Mouse (Mus musculus): Measurements from ENCODE around the gene Tas2r138. TPM values are rescaled to one million over a fixed set of nuclear protein-coding genes. Genes with fewer than 3 reads are reported as not detected.

Tas2r138 gene
- polyA plus RNA-seq (2015; fragmentation: Nextera tagmentation; extraction: Ambion mirVana): not detected in 2 replicates

GRCm38 (mm10) chr6:40613260-40613852 lies at the start of gene Tas2r138:
TSS of gene Tas2r138 (minus strand) at chr6:40613310.
- H3K27me3 ChIP-seq (ENCODE audit: control insufficient read depth, insufficient read depth, low read depth, low read length): no peaks in the 10 kb centered on the region
- H3K9me3 ChIP-seq (replicated peaks; ENCODE audit: control insufficient read depth, low read length): no peaks in the 10 kb centered on the region
- H3K9ac ChIP-seq (ENCODE audit: low read depth, low read length): no peak within 1 kb of the TSS
- ATAC-seq (ENCODE audit: low read depth): no peak
- no peak within 1 kb of the TSS for H3K4me2 ChIP-seq (ENCODE audit: low read depth, low read length)
- H3K27ac ChIP-seq (ENCODE audit: low read length): no peak within 1 kb of the TSS
- WGBS (ENCODE audit: insufficient replicate concordance): 65% methylated on average over 4 of the region's 4 CpGs
- H3K4me3 ChIP-seq (ENCODE audit: low read depth, low read length): no peak within 1 kb of the TSS
- no peaks in the 10 kb centered on the region for H3K36me3 ChIP-seq (ENCODE audit: control insufficient read depth, insufficient read depth)
- no peaks in the 10 kb centered on the region for H3K4me1 ChIP-seq (ENCODE audit: control insufficient read depth, low read depth, low read length)

- Histone ChIP-seq H3K4me3 (ENCODE audit: low read depth, low read length) (no peak overlapping the region), H3K4me1 (ENCODE audit: control insufficient read depth, low read depth, low read length) (no peaks in the 10 kb centered on the region), H3K27me3 (ENCODE audit: control insufficient read depth, insufficient read depth, low read depth, low read length) (no peaks in the 10 kb centered on the region), H3K4me2 (ENCODE audit: low read depth, low read length) (no peak overlapping the region), H3K27ac (ENCODE audit: low read length) (no peak overlapping the region), H3K36me3 (ENCODE audit: control insufficient read depth, insufficient read depth) (no peaks in the 10 kb centered on the region), H3K9ac (ENCODE audit: low read depth, low read length) (no peak overlapping the region), H3K9me3 (replicated peaks; ENCODE audit: control insufficient read depth, low read length) (no peaks in the 10 kb centered on the region)
- 52% methylated on average over 2 of the region's 2 CpGs for WGBS (ENCODE audit: insufficient replicate concordance)
- ATAC-seq (ENCODE audit: low read depth): no peak
Measured at GRCm38 (mm10) chr6:40660930-40661329, 47.8 kb upstream of the Tas2r138 start.

GRCm38 (mm10) chr6:40650953-40651352 lies 37.8 kb upstream of the Tas2r138 start:
- no peak overlapping the region for H3K4me2 ChIP-seq (ENCODE audit: low read depth, low read length)
- no peak overlapping the region for H3K9ac ChIP-seq (ENCODE audit: low read depth, low read length)
- no peak overlapping the region for H3K4me3 ChIP-seq (ENCODE audit: low read depth, low read length)
- no peaks in the 10 kb centered on the region for H3K9me3 ChIP-seq (replicated peaks; ENCODE audit: control insufficient read depth, low read length)
- no peaks in the 10 kb centered on the region for H3K27me3 ChIP-seq (ENCODE audit: control insufficient read depth, insufficient read depth, low read depth, low read length)
- H3K27ac ChIP-seq (ENCODE audit: low read length): no peak overlapping the region
- no peaks in the 10 kb centered on the region for H3K36me3 ChIP-seq (ENCODE audit: control insufficient read depth, insufficient read depth)
- ATAC-seq (ENCODE audit: low read depth): no peak
- no peaks in the 10 kb centered on the region for H3K4me1 ChIP-seq (ENCODE audit: control insufficient read depth, low read depth, low read length)
- 62% methylated on average over 1 of the region's 1 CpGs for WGBS (ENCODE audit: insufficient replicate concordance)

- H3K27me3 ChIP-seq (ENCODE audit: control insufficient read depth, insufficient read depth, low read depth, low read length): no peaks in the 10 kb centered on the region
- 61% methylated on average over 8 of the region's 8 CpGs for WGBS (ENCODE audit: insufficient replicate concordance)
- H3K4me1 ChIP-seq (ENCODE audit: control insufficient read depth, low read depth, low read length): no peaks in the 10 kb centered on the region
- H3K4me2 ChIP-seq (ENCODE audit: low read depth, low read length): no peak overlapping the region
- no peak overlapping the region for H3K27ac ChIP-seq (ENCODE audit: low read length)
- no peak for ATAC-seq (ENCODE audit: low read depth)
- no peak overlapping the region for H3K4me3 ChIP-seq (ENCODE audit: low read depth, low read length)
- H3K9me3 ChIP-seq (replicated peaks; ENCODE audit: control insufficient read depth, low read length): no peaks in the 10 kb centered on the region
- H3K36me3 ChIP-seq (ENCODE audit: control insufficient read depth, insufficient read depth): no peaks in the 10 kb centered on the region
- no peak overlapping the region for H3K9ac ChIP-seq (ENCODE audit: low read depth, low read length)
Measured at GRCm38 (mm10) chr6:40645701-40646100, 32.6 kb upstream of the Tas2r138 start.

- no peak overlapping the region for H3K27ac ChIP-seq (ENCODE audit: low read length)
- no peak for ATAC-seq (ENCODE audit: low read depth)
- no peak overlapping the region for H3K4me2 ChIP-seq (ENCODE audit: low read depth, low read length)
Measured at GRCm38 (mm10) chr6:40640710-40641538, 27.8 kb upstream of the Tas2r138 start.

GRCm38 (mm10) chr6:40637755-40638154 lies 24.6 kb upstream of the Tas2r138 start:
- WGBS (ENCODE audit: insufficient replicate concordance): 81% methylated on average over 5 of the region's 5 CpGs
- ATAC-seq (ENCODE audit: low read depth): no peak
- H3K9ac ChIP-seq (ENCODE audit: low read depth, low read length): no peak overlapping the region
- no peaks in the 10 kb centered on the region for H3K27me3 ChIP-seq (ENCODE audit: control insufficient read depth, insufficient read depth, low read depth, low read length)
- H3K36me3 ChIP-seq (ENCODE audit: control insufficient read depth, insufficient read depth): no peaks in the 10 kb centered on the region
- no peaks in the 10 kb centered on the region for H3K9me3 ChIP-seq (replicated peaks; ENCODE audit: control insufficient read depth, low read length)
- no peaks in the 10 kb centered on the region for H3K4me1 ChIP-seq (ENCODE audit: control insufficient read depth, low read depth, low read length)
- no peak overlapping the region for H3K27ac ChIP-seq (ENCODE audit: low read length)
- no peak overlapping the region for H3K4me2 ChIP-seq (ENCODE audit: low read depth, low read length)
- no peak overlapping the region for H3K4me3 ChIP-seq (ENCODE audit: low read depth, low read length)

More at GRCm38 (mm10) chr6:40640710-40641538, 27.8 kb upstream of the Tas2r138 start:
- Histone ChIP-seq H3K4me1 (ENCODE audit: control insufficient read depth, low read depth, low read length) (no peaks in the 10 kb centered on the region), H3K9me3 (replicated peaks; ENCODE audit: control insufficient read depth, low read length) (no peaks in the 10 kb centered on the region), H3K36me3 (ENCODE audit: control insufficient read depth, insufficient read depth) (no peaks in the 10 kb centered on the region), H3K9ac (ENCODE audit: low read depth, low read length) (no peak overlapping the region), H3K27me3 (ENCODE audit: control insufficient read depth, insufficient read depth, low read depth, low read length) (no peaks in the 10 kb centered on the region), H3K4me3 (ENCODE audit: low read depth, low read length) (no peak overlapping the region)
- 44% methylated on average over 8 of the region's 8 CpGs for WGBS (ENCODE audit: insufficient replicate concordance)

GRCm38 (mm10) chr6:40635559-40635958 lies 22.4 kb upstream of the Tas2r138 start:
- no peaks in the 10 kb centered on the region for H3K9me3 ChIP-seq (replicated peaks; ENCODE audit: control insufficient read depth, low read length)
- 61% methylated on average over 6 of the region's 6 CpGs for WGBS (ENCODE audit: insufficient replicate concordance)
- H3K27me3 ChIP-seq (ENCODE audit: control insufficient read depth, insufficient read depth, low read depth, low read length): no peaks in the 10 kb centered on the region
- no peaks in the 10 kb centered on the region for H3K4me1 ChIP-seq (ENCODE audit: control insufficient read depth, low read depth, low read length)
- ATAC-seq (ENCODE audit: low read depth): peak; percentile 32
- H3K4me2 ChIP-seq (ENCODE audit: low read depth, low read length): 0 out of 2 replicates have a peak overlapping the region, but pooled peaks have one; percentile 4
- H3K9ac ChIP-seq (ENCODE audit: low read depth, low read length): no peak overlapping the region
- no peak overlapping the region for H3K4me3 ChIP-seq (ENCODE audit: low read depth, low read length)
- no peaks in the 10 kb centered on the region for H3K36me3 ChIP-seq (ENCODE audit: control insufficient read depth, insufficient read depth)
- H3K27ac ChIP-seq (ENCODE audit: low read length): no peak overlapping the region

- no peak overlapping the region for H3K4me2 ChIP-seq (ENCODE audit: low read depth, low read length)
- peak; percentile 59 for ATAC-seq (ENCODE audit: low read depth)
- no peaks in the 10 kb centered on the region for H3K9me3 ChIP-seq (replicated peaks; ENCODE audit: control insufficient read depth, low read length)
- no peaks in the 10 kb centered on the region for H3K27me3 ChIP-seq (ENCODE audit: control insufficient read depth, insufficient read depth, low read depth, low read length)
- 39% methylated on average over 1 of the region's 1 CpGs for WGBS (ENCODE audit: insufficient replicate concordance)
- H3K4me3 ChIP-seq (ENCODE audit: low read depth, low read length): no peak overlapping the region; the same call in 1 of the 2 replicates
- H3K4me1 ChIP-seq (ENCODE audit: control insufficient read depth, low read depth, low read length): no peaks in the 10 kb centered on the region
- no peaks in the 10 kb centered on the region for H3K36me3 ChIP-seq (ENCODE audit: control insufficient read depth, insufficient read depth)
- H3K27ac ChIP-seq (ENCODE audit: low read length): no peak overlapping the region
- H3K9ac ChIP-seq (ENCODE audit: low read depth, low read length): no peak overlapping the region
Measured at GRCm38 (mm10) chr6:40634640-40635071, 21.5 kb upstream of the Tas2r138 start.

- no peaks in the 10 kb centered on the region for H3K9me3 ChIP-seq (replicated peaks; ENCODE audit: control insufficient read depth, low read length)
- H3K36me3 ChIP-seq (ENCODE audit: control insufficient read depth, insufficient read depth): no peaks in the 10 kb centered on the region
- no peaks in the 10 kb centered on the region for H3K27me3 ChIP-seq (ENCODE audit: control insufficient read depth, insufficient read depth, low read depth, low read length)
- ATAC-seq (ENCODE audit: low read depth): no peak
- no peaks in the 10 kb centered on the region for H3K4me1 ChIP-seq (ENCODE audit: control insufficient read depth, low read depth, low read length)
- no peak within 1 kb of the TSS for H3K4me3 ChIP-seq (ENCODE audit: low read depth, low read length)
- H3K4me2 ChIP-seq (ENCODE audit: low read depth, low read length): no peak within 1 kb of the TSS
- no peak within 1 kb of the TSS for H3K27ac ChIP-seq (ENCODE audit: low read length)
- H3K9ac ChIP-seq (ENCODE audit: low read depth, low read length): no peak within 1 kb of the TSS
- WGBS (ENCODE audit: insufficient replicate concordance): 54% methylated on average over 8 of the region's 8 CpGs
Measured at GRCm38 (mm10) chr6:40628406-40629000, 15.4 kb upstream of the Tas2r138 start, which contains the start of gene Mgam. TSS of gene Mgam (plus strand) at chr6:40628831.

All from liver, embryonic 16.5 days (tissue).